Mouse (Mus musculus): ENCODE data around the gene Itgb2l.
A peak's percentile ranks its signal among the peaks of the same experiment; 100 is the strongest.

Gene Itgb2l

GRCm38 (mm10) chr16:96425044-96425443 lies 18.4 kb downstream of the Itgb2l start:
- DNase-seq: peak; percentile 80

GRCm38 (mm10) chr16:96408064-96408465 lies 35.4 kb downstream of the Itgb2l start:
- peak; percentile 54 for DNase-seq

- DNase-seq: peak; percentile 66
Observed at GRCm38 (mm10) chr16:96406312-96406711, 37.1 kb downstream of the Itgb2l start.

- peak; percentile 66 for DNase-seq
Observed at GRCm38 (mm10) chr16:96402294-96402693, 41.1 kb downstream of the Itgb2l start.

DNA sequence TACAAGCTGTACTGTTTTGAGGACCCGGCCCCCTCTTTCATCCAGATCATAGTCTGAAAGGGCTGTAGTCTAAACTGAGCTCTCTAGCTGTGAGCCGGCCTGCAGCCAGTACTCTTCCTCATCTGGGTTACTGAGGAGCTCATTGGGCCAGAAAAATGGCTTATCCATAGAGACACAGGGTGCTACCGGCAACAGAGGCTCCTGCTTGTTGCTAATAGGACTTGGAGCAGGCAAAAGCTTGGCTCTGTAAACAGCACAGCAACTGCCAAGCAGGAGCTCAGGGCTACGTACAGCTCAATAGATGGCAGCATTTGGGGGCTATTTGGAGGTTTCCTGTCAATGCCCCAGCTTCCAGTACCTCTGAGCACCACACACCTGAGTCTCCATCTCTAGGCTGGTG lies 43.4 kb downstream of the Itgb2l start:
- DNase-seq: peak; percentile 64

- DNase-seq: peak; percentile 63
Observed at GRCm38 (mm10) chr16:96398806-96399205, 44.6 kb downstream of the Itgb2l start.

DNA sequence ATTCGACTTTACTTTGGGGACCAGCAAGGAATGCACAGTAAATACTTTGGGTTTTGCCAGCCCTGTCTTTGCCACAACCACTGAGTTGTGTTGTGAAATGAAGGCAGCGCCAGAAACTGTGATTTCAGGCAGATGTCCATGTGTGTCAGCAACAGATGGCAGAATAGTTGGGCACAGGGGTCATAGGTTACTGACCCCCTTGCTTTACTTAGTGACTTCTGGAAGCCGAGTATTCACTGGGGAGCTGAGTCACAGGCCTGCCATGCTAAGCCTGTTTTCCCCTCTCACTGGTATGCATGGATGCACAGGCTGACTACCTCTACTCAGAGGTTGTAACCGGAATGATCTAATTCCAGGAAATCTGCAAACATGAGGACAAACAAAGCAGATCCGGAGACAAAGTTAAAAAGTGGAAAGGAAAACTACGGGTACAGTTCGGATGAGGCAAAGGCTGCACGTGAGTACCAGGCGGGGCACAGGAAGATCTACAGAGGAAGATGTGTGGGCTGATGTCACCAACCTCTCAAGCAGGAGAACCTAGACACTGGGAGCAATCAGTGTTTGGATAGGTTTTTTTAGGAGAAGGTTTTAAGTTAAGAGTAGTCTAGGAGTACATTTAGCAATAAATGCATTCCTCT lies 47.3 kb downstream of the Itgb2l start:
- peak; percentile 64 for DNase-seq

DNA sequence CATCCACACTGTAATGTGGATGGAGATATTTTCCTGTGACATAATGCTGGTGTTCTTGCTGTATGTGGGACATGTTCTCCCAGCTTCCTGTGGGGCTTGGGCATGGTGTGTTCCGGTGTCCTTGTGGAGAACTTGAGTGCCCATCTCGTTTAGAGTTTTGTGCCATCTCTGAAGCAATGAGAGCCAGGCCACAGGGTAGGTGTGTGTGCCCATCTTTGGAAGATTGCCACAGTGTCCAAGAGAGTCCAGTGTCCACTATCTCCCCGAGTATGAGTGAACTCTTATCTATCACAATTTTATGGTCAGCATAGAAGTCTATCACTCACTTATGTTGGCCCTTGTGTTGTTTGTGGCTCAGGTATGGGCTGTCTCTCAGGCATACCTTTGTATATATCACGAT lies 47.9 kb downstream of the Itgb2l start:
- peak; percentile 54 for DNase-seq

- peak; percentile 71 for DNase-seq
Observed at GRCm38 (mm10) chr16:96391070-96391469, 52.3 kb downstream of the Itgb2l start.

DNA sequence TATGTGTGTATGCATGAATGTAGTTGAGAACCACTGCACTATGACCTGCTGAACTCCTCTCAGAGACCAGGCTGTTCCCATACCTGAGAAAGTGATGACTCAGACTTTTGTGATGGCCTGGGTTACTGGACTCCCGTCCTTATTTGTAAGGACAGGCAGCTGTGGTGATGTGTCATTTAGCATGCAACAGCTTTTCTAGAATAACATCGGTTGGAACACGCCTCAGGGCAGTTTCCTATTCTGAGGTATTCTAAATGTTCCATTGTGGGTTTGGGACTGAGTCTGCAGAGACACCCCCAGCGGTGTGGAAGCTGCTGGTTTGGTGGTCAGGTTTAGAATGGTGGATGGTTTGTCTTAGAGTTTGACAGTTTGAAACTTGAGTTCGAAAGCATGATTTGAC lies 54.9 kb downstream of the Itgb2l start:
- peak; percentile 55 for DNase-seq

GRCm38 (mm10) chr16:96387685-96388371 lies 55.6 kb downstream of the Itgb2l start:
- DNase-seq: peak; percentile 60

GRCm38 (mm10) chr16:96384741-96385140 lies 58.7 kb downstream of the Itgb2l start:
- peak; percentile 43 for DNase-seq

GRCm38 (mm10) chr16:96382496-96383181 lies 60.8 kb downstream of the Itgb2l start:
- DNase-seq: peak; percentile 63

GRCm38 (mm10) chr16:96381435-96381834 lies 62.0 kb downstream of the Itgb2l start:
- peak; percentile 71 for DNase-seq

GRCm38 (mm10) chr16:96378111-96378510 lies 65.3 kb downstream of the Itgb2l start:
- peak; percentile 62 for DNase-seq

- peak; percentile 5 for DNase-seq
Observed at GRCm38 (mm10) chr16:96376342-96376741, 67.1 kb downstream of the Itgb2l start.

- peak; percentile 44 for DNase-seq
Observed at GRCm38 (mm10) chr16:96375538-96375937, 67.9 kb downstream of the Itgb2l start.

- DNase-seq: peak; percentile 61
Observed at GRCm38 (mm10) chr16:96372752-96373118, 70.7 kb downstream of the Itgb2l start.

All from heart, adult 11 months (tissue).